Mouse (Mus musculus) heart, embryonic 11.5 days (tissue): ENCODE measurements around the gene Acads. TPM values are rescaled to one million over a fixed set of nuclear protein-coding genes. Genes with fewer than 3 reads are reported as not detected.
A peak's percentile ranks its signal among the peaks of the same experiment; 100 is the strongest.

Experiments
- ATAC-seq: fragments of 200-750 bp; cut with Nextera tagmentation; replicated peaks from 2 replicates; pipeline ENCODE4 v1.8.0; 2017; ENCODE audit warnings: moderate library complexity; ENCODE audit not compliant: insufficient number of reproducible peaks, low FRiP score, low TSS enrichment
- H3K27ac ChIP-seq: fragments of 300-500 bp; sonication (generic); 2 replicates; pipeline ENCODE4 v1.5.1; 2014; ENCODE audit warnings: mild to moderate bottlenecking, low read depth, low read length
- H3K27me3 ChIP-seq: fragments of 300-500 bp; sonication (generic); 2 replicates; pipeline ENCODE4 v1.6.1; 2014; ENCODE audit warnings: mild to moderate bottlenecking, low read length, mixed read lengths; ENCODE audit not compliant: control insufficient read depth, insufficient read depth
- H3K36me3 ChIP-seq: fragments of 300-500 bp; sonication (generic); 2 replicates; pipeline ENCODE4 v1.6.1; 2014; ENCODE audit warnings: mild to moderate bottlenecking, low read length, moderate library complexity, mixed read lengths; ENCODE audit not compliant: control insufficient read depth, insufficient read depth
- H3K4me1 ChIP-seq: fragments of 300-500 bp; sonication (generic); 2 replicates; pipeline ENCODE4 v1.6.1; 2014; ENCODE audit warnings: low read length; ENCODE audit not compliant: control insufficient read depth, insufficient read depth
- H3K4me2 ChIP-seq: fragments of 300-500 bp; sonication (generic); 2 replicates; pipeline ENCODE4 v1.6.1; 2014; ENCODE audit warnings: mild to moderate bottlenecking, moderate library complexity
- H3K4me3 ChIP-seq: fragments of 300-500 bp; sonication (generic); 2 replicates; pipeline ENCODE4 v1.5.1; 2014; ENCODE audit warnings: low read depth, low read length
- H3K9ac ChIP-seq: fragments of 300-500 bp; sonication (generic); 2 replicates; pipeline ENCODE4 v1.6.1; 2014; ENCODE audit warnings: mild to moderate bottlenecking, low read depth, low read length, moderate library complexity
- H3K9me3 ChIP-seq: fragments of 300-500 bp; sonication (generic); replicated peaks from 2 replicates; pipeline ENCODE4 v1.6.1; 2016; ENCODE audit warnings: low read length; ENCODE audit not compliant: control insufficient read depth
- WGBS: fragments of 180-500 bp; shearing (Covaris S2); extraction: QIAGEN DNeasy Blood & Tissue Kit; methylation state at CpG from one replicate; pipeline ENCODE4 v1.1.7; 2014; ENCODE audit not compliant: insufficient replicate concordance; 5-methylcytosine and 5-hydroxymethylcytosine counted together
- polyA plus RNA-seq: library from polyadenylated mRNA; unstranded; fragments of >200 nt; fragmentation: Nextera tagmentation; extraction: Ambion mirVana; gene quantifications from 2 replicates; pipeline ENCODE4 v1.2.1, GENCODE M21; 2014

Acads gene
- polyA plus RNA-seq, 1 experiment from 2014 or later = 75.6 TPM

GRCm38 (mm10) chr5:115161064-115161939 lies 42.2 kb upstream of the Acads start:
- no peak for ATAC-seq
- no peaks in the 10 kb centered on the region for H3K9me3 ChIP-seq
- H3K9ac ChIP-seq = 0 out of 2 replicates have a peak overlapping the region, but pooled peaks have one; percentile 22
- H3K27me3 ChIP-seq = no peaks in the 10 kb centered on the region
- H3K4me3 ChIP-seq = no peak overlapping the region
- no peaks in the 10 kb centered on the region for H3K36me3 ChIP-seq
- WGBS = 37% methylated on average over 13 of the region's 13 CpGs
- peaks cover 13% of the 10 kb centered on the region; the same call in 1 of the 2 replicates for H3K4me1 ChIP-seq
- no peak overlapping the region for H3K27ac ChIP-seq
- H3K4me2 ChIP-seq = no peak overlapping the region

GRCm38 (mm10) chr5:115160655-115161054 lies 41.5 kb upstream of the Acads start:
- H3K4me2 ChIP-seq = no peak overlapping the region
- H3K4me3 ChIP-seq = no peak overlapping the region
- no peaks in the 10 kb centered on the region for H3K27me3 ChIP-seq
- peaks cover 19% of the 10 kb centered on the region for H3K4me1 ChIP-seq
- H3K27ac ChIP-seq = no peak overlapping the region
- no peaks in the 10 kb centered on the region for H3K9me3 ChIP-seq
- ATAC-seq = no peak
- H3K36me3 ChIP-seq = no peaks in the 10 kb centered on the region
- WGBS = 77% methylated on average over 6 of the region's 6 CpGs
- no peak overlapping the region for H3K9ac ChIP-seq

GRCm38 (mm10) chr5:115159165-115159564 lies 40.0 kb upstream of the Acads start:
- peaks cover 34% of the 10 kb centered on the region for H3K4me1 ChIP-seq
- no peaks in the 10 kb centered on the region for H3K27me3 ChIP-seq
- no peaks in the 10 kb centered on the region for H3K9me3 ChIP-seq
- peak overlapping the region; percentile 75 for H3K4me2 ChIP-seq
- peak overlapping the region; percentile 82 for H3K27ac ChIP-seq
- peak overlapping the region; percentile 100 for H3K4me3 ChIP-seq
- WGBS = 40% methylated on average over 12 of the region's 12 CpGs
- H3K36me3 ChIP-seq = no peaks in the 10 kb centered on the region
- no peak for ATAC-seq
- peak overlapping the region; percentile 97 for H3K9ac ChIP-seq

GRCm38 (mm10) chr5:115158040-115158983 lies 39.2 kb upstream of the Acads start, which contains the start of gene Mlec:
Gene Mlec (minus strand): TSS chr5:115158179.
- WGBS = under 1% methylated on average over 72 of the region's 78 CpGs
- Histone ChIP-seq H3K4me3 (peak within 1 kb of the TSS; percentile 100), H3K4me1 (peaks cover 40% of the 10 kb centered on the region), H3K4me2 (peak within 1 kb of the TSS; percentile 75), H3K36me3 (no peaks in the 10 kb centered on the region), H3K27me3 (no peaks in the 10 kb centered on the region), H3K27ac (peak within 1 kb of the TSS; percentile 95), H3K9ac (peak within 1 kb of the TSS; percentile 97), H3K9me3 (no peaks in the 10 kb centered on the region)
- peak; percentile 99 for ATAC-seq

GRCm38 (mm10) chr5:115156933-115157589 lies 37.9 kb upstream of the Acads start:
- peak overlapping the region; percentile 95 for H3K27ac ChIP-seq
- ATAC-seq = no peak
- peak overlapping the region; percentile 100 for H3K4me3 ChIP-seq
- H3K4me2 ChIP-seq = peak overlapping the region; percentile 75
- no peaks in the 10 kb centered on the region for H3K36me3 ChIP-seq
- WGBS = 3% methylated on average over 26 of the region's 26 CpGs
- peak overlapping the region; percentile 97 for H3K9ac ChIP-seq
- H3K4me1 ChIP-seq = peaks cover 53% of the 10 kb centered on the region
- no peaks in the 10 kb centered on the region for H3K9me3 ChIP-seq
- H3K27me3 ChIP-seq = no peaks in the 10 kb centered on the region

GRCm38 (mm10) chr5:115156401-115156800 lies 37.3 kb upstream of the Acads start:
- H3K36me3 ChIP-seq = no peaks in the 10 kb centered on the region
- peaks cover 57% of the 10 kb centered on the region for H3K4me1 ChIP-seq
- no peaks in the 10 kb centered on the region for H3K27me3 ChIP-seq
- H3K27ac ChIP-seq = 0 out of 2 replicates have a peak overlapping the region, but pooled peaks have one; percentile 24
- H3K9me3 ChIP-seq = no peaks in the 10 kb centered on the region
- 54% methylated on average over 7 of the region's 7 CpGs for WGBS
- peak overlapping the region; percentile 97 for H3K9ac ChIP-seq
- H3K4me2 ChIP-seq = peak overlapping the region; percentile 75
- H3K4me3 ChIP-seq = peak overlapping the region; percentile 100
- ATAC-seq = no peak

GRCm38 (mm10) chr5:115155831-115156230 lies 36.7 kb upstream of the Acads start:
- Histone ChIP-seq H3K9me3 (no peaks in the 10 kb centered on the region), H3K4me1 (peaks cover 54% of the 10 kb centered on the region), H3K9ac (peak overlapping the region; percentile 97), H3K27ac (peak overlapping the region; percentile 24; the same call in 1 of the 2 replicates), H3K4me2 (peak overlapping the region; percentile 75), H3K27me3 (no peaks in the 10 kb centered on the region), H3K4me3 (peak overlapping the region; percentile 100), H3K36me3 (no peaks in the 10 kb centered on the region)
- ATAC-seq = no peak
- 29% methylated on average over 5 of the region's 5 CpGs for WGBS

GRCm38 (mm10) chr5:115155156-115155631 lies 36.0 kb upstream of the Acads start:
- Histone ChIP-seq H3K4me2 (peak overlapping the region; percentile 75), H3K36me3 (peaks cover 6% of the 10 kb centered on the region), H3K9me3 (no peaks in the 10 kb centered on the region), H3K27me3 (no peaks in the 10 kb centered on the region), H3K9ac (peak overlapping the region; percentile 97), H3K4me1 (peaks cover 54% of the 10 kb centered on the region), H3K4me3 (peak overlapping the region; percentile 100), H3K27ac (no peak overlapping the region)
- WGBS = 60% methylated on average over 13 of the region's 13 CpGs
- ATAC-seq = no peak
